Mouse (Mus musculus) erythroblast, embryonic 14.5 days (primary cell): ENCODE results near the gene Prr13.

Experiments used
- GATA1 ChIP-seq: IDR thresholded peaks from 2 replicates; pipeline ENCODE4 v1.6.1; 2012; ENCODE audit warnings: low read length, inconsistent platforms, mixed read lengths
- TAL1 ChIP-seq: IDR thresholded peaks from 3 replicates; pipeline ENCODE4 v1.6.1; 2012; ENCODE audit warnings: low read length, inconsistent platforms, mixed read lengths

- TF ChIP-seq TAL1 (no peak), GATA1 (no peak)
Observed at GRCm38 (mm10) chr15:102433173-102433572, 25.7 kb upstream of the Prr13 start.
